ENCODE assay signal across 7 mouse cellular contexts in genomic region chr4:109476554-109477014, GRCm38 (mm10). TPM values are rescaled to one million over a fixed set of nuclear protein-coding genes. Genes with fewer than 3 reads are reported as not detected.
A peak's percentile ranks its signal among the peaks of the same experiment; 100 is the strongest.
DNase-seq lines count a peak whose midpoint lies in the region; ATAC-seq and TF ChIP-seq lines count a peak whose summit lies in the region.

No protein-coding gene starts in this region.

- peak; percentile 84 for TF ChIP-seq POLR2A in small intestine, adult 2 months (IDR thresholded peaks at IDR 0.05; ENCODE audit: low read depth, low read length)

- no peaks in the 10 kb centered on the region for H3K9me3 ChIP-seq in intestine, postnatal 0 days (ENCODE audit: control insufficient read depth)
- H3K9me3 ChIP-seq in midbrain, embryonic 12.5 days = no peaks in the 10 kb centered on the region

- H3K27me3 ChIP-seq in intestine, postnatal 0 days (replicated peaks; ENCODE audit: control insufficient read depth, insufficient read depth, low read length) = no peaks in the 10 kb centered on the region
- H3K27me3 ChIP-seq in midbrain, embryonic 12.5 days = no peaks in the 10 kb centered on the region
- H3K27me3 ChIP-seq in small intestine, adult 2 months (ENCODE audit: control insufficient read depth, insufficient read depth, low read length) = no peaks in the 10 kb centered on the region

- H3K4me1 ChIP-seq in intestine, postnatal 0 days (replicated peaks; ENCODE audit: control insufficient read depth, insufficient read depth, low read length) = no peaks in the 10 kb centered on the region; the same call in 1 of the 2 replicates
- peaks cover 9% of the 10 kb centered on the region for H3K4me1 ChIP-seq in midbrain, embryonic 12.5 days
- H3K4me1 ChIP-seq in small intestine, adult 2 months (ENCODE audit: control insufficient read depth, insufficient read depth, insufficient read length, low read length) = peaks cover 5% of the 10 kb centered on the region; the same call in 1 of the 2 replicates

- TF ChIP-seq CTCF in intestine, postnatal 0 days (IDR thresholded peaks at IDR 0.05; ENCODE audit: low read depth) = peak; percentile 66
- no peak for TF ChIP-seq CTCF in small intestine, adult 2 months (IDR thresholded peaks at IDR 0.05; ENCODE audit: extremely low read depth, insufficient read length, insufficient replicate concordance, low read depth, low read length)

- H3K9ac ChIP-seq in intestine, postnatal 0 days (ENCODE audit: low read depth, low read length) = peak overlapping the region; percentile 95
- H3K9ac ChIP-seq in midbrain, embryonic 12.5 days (replicated peaks) = peak overlapping the region; percentile 96

- ATAC-seq in intestine, postnatal 0 days = peak; percentile 99
- ATAC-seq in midbrain, embryonic 12.5 days (ENCODE audit: low FRiP score, low read depth) = peak; percentile 99

- peak overlapping the region; percentile 89 for H3K27ac ChIP-seq in intestine, postnatal 0 days (ENCODE audit: low read depth, low read length)
- peak overlapping the region; percentile 95 for H3K27ac ChIP-seq in midbrain, embryonic 12.5 days (replicated peaks)
- peak overlapping the region; percentile 86 for H3K27ac ChIP-seq in small intestine, adult 2 months (ENCODE audit: insufficient read depth, low read depth, low read length)

- DNase-seq in adrenal gland, adult 2 months = peak; percentile 95
- DNase-seq in embryo, embryonic 11.5 days (ENCODE audit: low read depth, low spot score) = peak; percentile 86
- DNase-seq in gastrocnemius, postnatal 4 days (ENCODE audit: low spot score in 2 of 2) = peak; percentile 91 to 93
- peak; percentile 94 for DNase-seq in left cerebral cortex, postnatal 4 days

- peak overlapping the region; percentile 69 for H3K4me2 ChIP-seq in intestine, postnatal 0 days (replicated peaks; ENCODE audit: low read depth)
- H3K4me2 ChIP-seq in midbrain, embryonic 12.5 days (replicated peaks) = peak overlapping the region; percentile 61

- peak overlapping the region; percentile 97 for H3K4me3 ChIP-seq in intestine, postnatal 0 days (ENCODE audit: low read depth, low read length)
- peak overlapping the region; percentile 92 for H3K4me3 ChIP-seq in midbrain, embryonic 12.5 days
- peak overlapping the region; percentile 95 for H3K4me3 ChIP-seq in small intestine, adult 2 months (ENCODE audit: low read depth, low read length)

- H3K36me3 ChIP-seq in intestine, postnatal 0 days (ENCODE audit: control insufficient read depth, insufficient read depth) = no peaks in the 10 kb centered on the region
- peaks cover 6% of the 10 kb centered on the region for H3K36me3 ChIP-seq in midbrain, embryonic 12.5 days
- no peaks in the 10 kb centered on the region for H3K36me3 ChIP-seq in small intestine, adult 2 months (ENCODE audit: control insufficient read depth, insufficient read depth, low read length)

- intact Hi-C loops in left cerebral cortex, postnatal 4 days (cut with DNase I) = loop anchor here (5.0 kb wide), 1 partner anchor 191 kb away; the partner anchor contains the start of gene Cdkn2c

- 0% methylated on average over 30 of the region's 39 CpGs for WGBS in intestine, postnatal 0 days
- 1% methylated on average over 29 of the region's 39 CpGs for WGBS in midbrain, embryonic 12.5 days
- WGBS in small intestine, adult 2 months = under 1% methylated on average over 39 of the region's 39 CpGs

RNA-seq across cellular contexts. Expression of gene Rnf11, which starts 7.9 kb away (rescaled TPM):
- 100 to 1,000 TPM; 184 to 288 TPM for total RNA-seq in adrenal gland, adult 2 months (2021)
- 159 and 246 TPM in 2 replicates for polyA plus RNA-seq in adrenal gland, adult 2 months (2012; rRNA removed)
- 10 to 100 TPM; 85.1 to 88.7 TPM for total RNA-seq in gastrocnemius, postnatal 4 days (2021)
- 36.0 and 39.2 TPM in 2 replicates for polyA plus RNA-seq in intestine, postnatal 0 days (2015; fragmentation: Nextera tagmentation; extraction: Ambion mirVana)
- 100 to 1,000 TPM; 136 to 141 TPM for total RNA-seq in left cerebral cortex, postnatal 4 days (2021)
- 59.4 and 65.4 TPM in 2 replicates for polyA plus RNA-seq in midbrain, embryonic 12.5 days (2016; fragmentation: Nextera tagmentation; extraction: Ambion mirVana)
- 17.0 and 27.2 TPM in 2 replicates for polyA plus RNA-seq in small intestine, adult 2 months (2012; rRNA removed)

RNA-seq across cellular contexts. Expression of gene 4930522H14Rik, which starts 54.5 kb away (rescaled TPM):
- total RNA-seq in adrenal gland, adult 2 months (2021) = not detected
- polyA plus RNA-seq in adrenal gland, adult 2 months (2012; rRNA removed) = not detected in 2 replicates
- total RNA-seq in gastrocnemius, postnatal 4 days (2021) = not detected
- not detected in 2 replicates for polyA plus RNA-seq in intestine, postnatal 0 days (2015; fragmentation: Nextera tagmentation; extraction: Ambion mirVana)
- total RNA-seq in left cerebral cortex, postnatal 4 days (2021) = not detected
- not detected in 2 replicates for polyA plus RNA-seq in midbrain, embryonic 12.5 days (2016; fragmentation: Nextera tagmentation; extraction: Ambion mirVana)
- not detected in 2 replicates for polyA plus RNA-seq in small intestine, adult 2 months (2012; rRNA removed)

Comparison
In these comparisons a context has a peak if more than half of its experiments do, and no peak if none do; other contexts are left out.
1. Peak in every context shown above with its lines: DNase-seq, ATAC-seq, H3K4me3 ChIP-seq and H3K27ac ChIP-seq.